Mouse (Mus musculus) forebrain, embryonic 11.5 days (tissue): ENCODE measurements at regions not wholly inside any gene's neighbourhood (a gene's known extent, or its start where the extent isn't known, plus 50 kb on each side); places are given as distances from the start of the nearest gene placed in this dataset.

Experiments used
- ATAC-seq: fragments of 200-750 bp; cut with Nextera tagmentation; replicated peaks from 2 replicates; pipeline ENCODE4 v1.8.0; 2017; ENCODE audit warnings: moderate TSS enrichment; ENCODE audit not compliant: low FRiP score
- DNase-seq: peaks from one replicate; pipeline ENCODE4 v3.0.0-alpha.2; 2017; ENCODE audit warnings: low spot score
- H3K27ac ChIP-seq: fragments of 300-500 bp; sonication (generic); 2 replicates; pipeline ENCODE4 v1.5.1; 2014; ENCODE audit warnings: low read depth, low read length
- H3K27me3 ChIP-seq: fragments of 300-500 bp; sonication (generic); 2 replicates; pipeline ENCODE4 v1.6.1; 2014; ENCODE audit warnings: mild to moderate bottlenecking, low read length, mixed read lengths; ENCODE audit not compliant: control insufficient read depth, insufficient read depth
- H3K36me3 ChIP-seq: fragments of 300-500 bp; sonication (generic); 2 replicates; pipeline ENCODE4 v1.6.1; 2014; ENCODE audit warnings: mild to moderate bottlenecking, low read length, moderate library complexity, mixed read lengths; ENCODE audit not compliant: control insufficient read depth, insufficient read depth
- H3K4me1 ChIP-seq: fragments of 300-500 bp; sonication (generic); replicated peaks from 2 replicates; pipeline ENCODE4 v1.6.1; 2014; ENCODE audit warnings: low read length, mixed read lengths; ENCODE audit not compliant: control insufficient read depth, insufficient read depth
- H3K4me2 ChIP-seq: fragments of 300-500 bp; sonication (generic); 2 replicates; pipeline ENCODE4 v1.6.1; 2014; ENCODE audit warnings: low read depth, mild to moderate bottlenecking, low read length, moderate library complexity, mixed read lengths; ENCODE audit not compliant: severe bottlenecking
- H3K4me3 ChIP-seq: fragments of 300-500 bp; sonication (generic); 2 replicates; pipeline ENCODE4 v1.5.1; 2014; ENCODE audit warnings: low read depth, low read length
- H3K9ac ChIP-seq: fragments of 300-500 bp; sonication (generic); 2 replicates; pipeline ENCODE4 v1.6.1; 2014; ENCODE audit warnings: low read length
- H3K9me3 ChIP-seq: fragments of 300-500 bp; sonication (generic); 2 replicates; pipeline ENCODE4 v1.6.1; 2016; ENCODE audit warnings: low read length, mixed read lengths; ENCODE audit not compliant: control insufficient read depth
- WGBS: fragments of 180-500 bp; shearing (Covaris S2); extraction: QIAGEN DNeasy Blood & Tissue Kit; methylation state at CpG from one replicate; pipeline ENCODE4 v1.1.7; 2014; 5-methylcytosine and 5-hydroxymethylcytosine counted together

DNA sequence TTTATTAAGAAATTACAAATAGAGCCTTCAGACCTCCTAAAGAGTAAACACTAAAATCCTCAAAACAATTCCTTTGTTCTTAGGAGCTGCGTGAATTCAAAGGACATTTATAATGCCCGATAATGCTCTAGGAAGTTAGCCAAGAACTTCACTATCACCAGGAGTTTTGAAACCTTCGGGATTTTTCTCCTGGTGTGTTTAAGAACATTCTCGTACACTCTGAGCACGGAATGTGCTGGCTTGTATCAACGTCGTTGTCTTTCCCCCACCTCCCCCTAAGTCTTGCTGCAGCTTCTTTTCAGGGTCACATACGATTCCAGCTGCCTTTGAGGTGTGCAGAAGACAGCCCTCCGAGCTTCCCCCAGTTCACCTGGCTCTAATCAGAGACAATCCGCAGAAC lies 195.9 kb upstream of the Ap5m1 start:
- 67% methylated on average over 10 of the region's 10 CpGs for WGBS
- no peak for ATAC-seq
- Histone ChIP-seq H3K27me3 (no peaks in the 10 kb centered on the region), H3K4me1 (no peaks in the 10 kb centered on the region), H3K27ac (no peak overlapping the region), H3K9me3 (no peaks in the 10 kb centered on the region), H3K4me2 (no peak overlapping the region), H3K9ac (no peak overlapping the region), H3K36me3 (no peaks in the 10 kb centered on the region), H3K4me3 (no peak overlapping the region)
- DNase-seq: no peak

- 94% methylated on average over 5 of the region's 5 CpGs for WGBS
- no peak overlapping the region for H3K27ac ChIP-seq
- ATAC-seq: no peak
Measured at GRCm38 (mm10) chr14:48855453-48855852, 181.8 kb upstream of the Otx2 start.

GRCm38 (mm10) chr14:48854188-48854924 lies 180.7 kb upstream of the Otx2 start:
- no peak overlapping the region for H3K9ac ChIP-seq
- ATAC-seq (peak; percentile 36; the same call in 1 of the 2 replicates), DNase-seq (no peak)
- no peaks in the 10 kb centered on the region for H3K9me3 ChIP-seq
- H3K4me3 ChIP-seq: no peak overlapping the region
- peaks cover 4% of the 10 kb centered on the region; the same call in 1 of the 2 replicates for H3K4me1 ChIP-seq
- no peaks in the 10 kb centered on the region for H3K36me3 ChIP-seq
- 48% methylated on average over 9 of the region's 9 CpGs for WGBS
- H3K27ac ChIP-seq: no peak overlapping the region
- H3K4me2 ChIP-seq: no peak overlapping the region
- H3K27me3 ChIP-seq: no peaks in the 10 kb centered on the region; the same call in 1 of the 2 replicates

More at GRCm38 (mm10) chr14:48855453-48855852, 181.8 kb upstream of the Otx2 start:
- H3K4me3 ChIP-seq: no peak overlapping the region
- H3K9me3 ChIP-seq: no peaks in the 10 kb centered on the region
- H3K4me1 ChIP-seq: peaks cover 4% of the 10 kb centered on the region; the same call in 1 of the 2 replicates
- no peak overlapping the region for H3K9ac ChIP-seq
- H3K4me2 ChIP-seq: no peak overlapping the region
- H3K36me3 ChIP-seq: no peaks in the 10 kb centered on the region
- H3K27me3 ChIP-seq: no peaks in the 10 kb centered on the region; the same call in 1 of the 2 replicates
- DNase-seq: no peak

GRCm38 (mm10) chr14:48853479-48854187 lies 180.0 kb upstream of the Otx2 start:
- no peak overlapping the region for H3K4me3 ChIP-seq
- no peak overlapping the region for H3K27ac ChIP-seq
- DNase-seq (no peak), ATAC-seq (peak; percentile 85)
- WGBS: 12% methylated on average over 7 of the region's 7 CpGs
- H3K4me1 ChIP-seq: peaks cover 4% of the 10 kb centered on the region; the same call in 1 of the 2 replicates
- H3K36me3 ChIP-seq: no peaks in the 10 kb centered on the region
- no peak overlapping the region for H3K4me2 ChIP-seq
- H3K9ac ChIP-seq: no peak overlapping the region
- H3K27me3 ChIP-seq: no peaks in the 10 kb centered on the region; the same call in 1 of the 2 replicates
- H3K9me3 ChIP-seq: no peaks in the 10 kb centered on the region

GRCm38 (mm10) chr14:48852787-48853186 lies 179.2 kb upstream of the Otx2 start:
- Histone ChIP-seq H3K4me1 (peaks cover 4% of the 10 kb centered on the region; the same call in 1 of the 2 replicates), H3K27ac (no peak overlapping the region), H3K36me3 (no peaks in the 10 kb centered on the region), H3K9ac (peak overlapping the region; percentile 23; the same call in 1 of the 2 replicates), H3K4me3 (peak overlapping the region; percentile 6; the same call in 1 of the 2 replicates), H3K9me3 (no peaks in the 10 kb centered on the region), H3K4me2 (peak overlapping the region; percentile 39), H3K27me3 (no peaks in the 10 kb centered on the region; the same call in 1 of the 2 replicates)
- 3% methylated on average over 15 of the region's 15 CpGs for WGBS
- no peak for ATAC-seq
- no peak for DNase-seq

DNA sequence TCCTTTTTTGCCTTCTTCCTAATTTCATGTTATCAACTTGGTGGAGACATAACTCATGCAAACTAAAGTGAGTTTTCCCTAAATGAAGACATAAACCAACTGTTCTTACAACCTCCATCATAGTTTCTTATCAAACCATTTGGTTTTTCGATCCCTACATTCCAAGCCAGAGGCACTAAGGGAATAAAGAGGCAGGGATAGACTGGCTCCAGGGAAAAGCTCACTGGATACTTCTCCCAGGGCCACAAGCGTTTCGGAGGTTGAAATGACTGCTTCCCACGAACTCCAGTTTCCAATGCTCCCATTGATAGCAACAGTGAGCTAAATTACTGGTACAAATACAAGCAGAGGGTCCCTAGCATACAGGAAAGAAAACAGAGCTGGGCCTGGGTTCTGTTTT lies 178.4 kb upstream of the Otx2 start:
- Histone ChIP-seq H3K27ac (no peak overlapping the region), H3K9me3 (no peaks in the 10 kb centered on the region), H3K36me3 (no peaks in the 10 kb centered on the region), H3K4me3 (no peak overlapping the region), H3K4me2 (no peak overlapping the region), H3K27me3 (no peaks in the 10 kb centered on the region; the same call in 1 of the 2 replicates), H3K4me1 (peaks cover 4% of the 10 kb centered on the region; the same call in 1 of the 2 replicates), H3K9ac (no peak overlapping the region)
- DNase-seq (no peak), ATAC-seq (no peak)
- 55% methylated on average over 4 of the region's 4 CpGs for WGBS

- Histone ChIP-seq H3K4me2 (no peak overlapping the region), H3K27me3 (no peaks in the 10 kb centered on the region), H3K4me1 (no peaks in the 10 kb centered on the region), H3K9me3 (no peaks in the 10 kb centered on the region), H3K9ac (no peak overlapping the region), H3K4me3 (no peak overlapping the region), H3K27ac (no peak overlapping the region), H3K36me3 (no peaks in the 10 kb centered on the region)
- DNase-seq (no peak), ATAC-seq (no peak)
- 84% methylated on average over 4 of the region's 4 CpGs for WGBS
Measured at GRCm38 (mm10) chr14:48842861-48843260, 169.2 kb upstream of the Otx2 start.

DNA sequence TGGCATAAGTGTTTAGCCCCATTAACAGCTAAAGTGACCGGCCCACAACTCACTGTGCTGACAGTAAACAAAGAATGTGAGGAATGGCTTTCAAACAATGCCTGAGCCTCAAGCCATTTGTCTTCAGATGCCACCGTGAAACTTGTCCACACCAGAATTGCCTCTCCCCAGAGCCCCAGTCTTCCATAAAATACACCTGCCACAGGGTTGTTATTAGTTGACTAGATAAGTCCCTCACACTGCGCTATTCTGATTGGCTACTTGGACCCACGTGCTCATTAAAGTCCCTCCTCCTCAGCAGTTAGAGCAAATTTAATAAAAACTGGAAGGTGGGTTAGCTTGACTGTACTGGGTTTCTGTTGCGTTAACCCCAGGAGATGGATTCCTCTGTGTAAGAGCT lies 167.7 kb upstream of the Otx2 start:
- no peaks in the 10 kb centered on the region for H3K4me1 ChIP-seq
- no peak overlapping the region for H3K4me3 ChIP-seq
- H3K9me3 ChIP-seq: no peaks in the 10 kb centered on the region
- H3K27ac ChIP-seq: no peak overlapping the region
- H3K4me2 ChIP-seq: no peak overlapping the region
- H3K36me3 ChIP-seq: no peaks in the 10 kb centered on the region
- WGBS: 67% methylated on average over 5 of the region's 5 CpGs
- H3K9ac ChIP-seq: no peak overlapping the region
- no peaks in the 10 kb centered on the region for H3K27me3 ChIP-seq
- DNase-seq: no peak
- ATAC-seq: no peak
